Mouse (Mus musculus) CH12F3 (cell line): ENCODE results near the gene Rrn3.

ENCODE experiments used
- in situ Hi-C: fragments of 300-500 bp; cut with MboI; formaldehyde crosslinking; loops from 2 replicates; pipeline ENCODE4 v1.14.3; 2020; ENCODE audit warnings: low sequenced_read_pairs

Rrn3 gene

DNA sequence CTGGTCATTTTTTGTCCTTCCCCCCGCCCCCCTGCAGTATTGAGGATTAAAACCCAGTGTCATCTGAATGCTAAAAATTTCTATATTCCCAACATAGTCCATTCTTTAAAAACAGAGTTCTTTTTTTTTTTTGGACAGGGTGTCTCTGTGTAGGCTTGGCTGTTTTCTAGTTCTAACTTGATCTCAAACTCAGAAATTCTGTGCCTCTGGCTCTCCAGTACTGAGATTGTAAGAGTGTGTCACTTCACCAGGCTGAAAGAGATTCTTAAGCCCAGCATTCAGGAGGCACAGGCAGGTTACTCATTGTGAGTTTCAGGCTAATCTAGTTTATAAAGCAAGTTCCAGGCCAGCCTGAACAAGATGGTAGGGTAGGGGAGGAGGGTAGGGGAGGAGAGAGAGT, 66.2 kb downstream of the Rrn3 start:
- in situ Hi-C loops, result no loop called here

DNA sequence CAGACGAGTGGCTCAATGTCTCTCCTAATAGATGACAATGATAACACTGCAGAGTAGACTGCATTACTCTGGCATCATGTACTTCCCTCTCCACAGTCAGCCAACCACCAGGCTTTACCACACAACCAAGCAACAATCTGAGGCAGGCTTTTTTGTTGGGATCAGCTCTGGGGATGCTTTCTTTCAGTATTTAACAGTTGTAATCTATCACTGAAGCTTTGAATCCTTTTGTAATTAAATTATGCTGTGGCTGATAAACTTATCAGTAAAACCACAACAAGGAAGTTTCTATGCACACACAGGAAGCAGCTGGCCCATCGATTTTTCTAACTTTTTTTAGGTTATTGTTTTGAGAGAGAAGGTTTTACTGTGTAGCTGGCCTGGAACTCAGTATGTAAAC, 67.8 kb downstream of the Rrn3 start:
- in situ Hi-C loops, result no loop called here

- in situ Hi-C loops, result no loop called here
Observed at GRCm38 (mm10) chr16:13851446-13851845, 70.9 kb downstream of the Rrn3 start.

DNA sequence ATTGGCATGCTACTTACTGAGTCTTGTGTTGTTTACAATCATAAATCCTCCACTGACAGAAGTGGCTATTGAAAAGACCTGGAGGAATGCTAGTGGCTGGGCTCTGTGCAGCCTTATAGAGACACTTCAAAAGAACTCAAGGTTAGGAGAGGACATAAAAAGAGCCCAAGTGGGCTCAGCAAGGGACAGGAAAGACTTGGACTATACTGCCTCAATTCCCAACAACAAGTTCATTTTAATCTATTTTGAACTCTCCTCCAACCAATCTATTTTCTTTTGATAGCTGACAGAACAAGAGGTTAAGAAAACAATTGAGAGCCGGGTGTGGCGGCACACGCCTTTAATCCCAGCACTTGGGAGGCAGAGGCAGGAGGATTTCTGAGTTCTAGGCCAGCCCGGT, 73.4 kb downstream of the Rrn3 start:
- in situ Hi-C loops, result no loop called here
